Mouse (Mus musculus) layer of hippocampus, adult 18-20 months (tissue): ENCODE results near the gene Gm37419. TPM values are rescaled to one million over a fixed set of nuclear protein-coding genes. Genes with fewer than 3 reads are reported as not detected.

Experiments
- DNase-seq, 2 experiments: peaks; one replicate each; pipeline ENCODE4 v3.0.0; 2022; ENCODE audit warnings: low spot score in 2 of 2
- total RNA-seq, 2 experiments: library from RNA; stranded (reverse); gene quantifications; 2 replicates each; pipeline ENCODE4 v1.2.3; 2021

Gm37419 gene
- total RNA-seq, 2 experiments from 2014 or later = not detected

GRCm38 (mm10) chr16:23993351-23994321 lies 5.4 kb downstream of the Gm37419 start:
- DNase-seq = no peak

GRCm38 (mm10) chr16:23996342-23996741 lies 8.1 kb downstream of the Gm37419 start:
- no peak for DNase-seq

- DNase-seq = no peak
Observed at GRCm38 (mm10) chr16:23997228-23997627, 8.9 kb downstream of the Gm37419 start.

GRCm38 (mm10) chr16:23997912-23998311 lies 9.6 kb downstream of the Gm37419 start:
- no peak for DNase-seq

GRCm38 (mm10) chr16:24005928-24006327 lies 17.6 kb downstream of the Gm37419 start:
- no peak for DNase-seq

- DNase-seq = no peak
Observed at GRCm38 (mm10) chr16:24009891-24010290, 21.6 kb downstream of the Gm37419 start.

- DNase-seq = no peak
Observed at GRCm38 (mm10) chr16:24011306-24011705, 23.0 kb downstream of the Gm37419 start.

- DNase-seq = no peak
Observed at GRCm38 (mm10) chr16:24012066-24012465, 23.8 kb downstream of the Gm37419 start.

GRCm38 (mm10) chr16:24014378-24014777 lies 26.1 kb downstream of the Gm37419 start:
- no peak for DNase-seq

- no peak for DNase-seq
Observed at GRCm38 (mm10) chr16:24016273-24016672, 28.0 kb downstream of the Gm37419 start.

- DNase-seq = no peak
Observed at GRCm38 (mm10) chr16:24016742-24017141, 28.5 kb downstream of the Gm37419 start.

- DNase-seq = no peak
Observed at GRCm38 (mm10) chr16:24021722-24022121, 33.4 kb downstream of the Gm37419 start.

GRCm38 (mm10) chr16:24022605-24023004 lies 34.3 kb downstream of the Gm37419 start:
- DNase-seq = no peak

GRCm38 (mm10) chr16:24025442-24025841 lies 37.2 kb downstream of the Gm37419 start:
- DNase-seq = no peak

GRCm38 (mm10) chr16:24029965-24030672 lies 41.8 kb downstream of the Gm37419 start:
- no peak for DNase-seq

- DNase-seq = no peak
Observed at GRCm38 (mm10) chr16:24033259-24033658, 45.0 kb downstream of the Gm37419 start.

GRCm38 (mm10) chr16:24034450-24034849 lies 46.2 kb downstream of the Gm37419 start:
- DNase-seq = no peak

- DNase-seq = no peak
Observed at GRCm38 (mm10) chr16:24035767-24036166, 47.5 kb downstream of the Gm37419 start.

- DNase-seq = no peak
Observed at GRCm38 (mm10) chr16:24036398-24036797, 48.1 kb downstream of the Gm37419 start.
